Mouse (Mus musculus) embryonic facial prominence, embryonic 15.5 days (tissue): Measurements from ENCODE around the gene Lmntd2. TPM values are rescaled to one million over a fixed set of nuclear protein-coding genes. Genes with fewer than 3 reads are reported as not detected.

Experiments
- ATAC-seq: fragments of 200-750 bp; cut with Nextera tagmentation; 2 replicates; pipeline ENCODE4 v1.8.0; 2017; ENCODE audit warnings: low read depth, moderate TSS enrichment; ENCODE audit not compliant: insufficient number of reproducible peaks, low FRiP score, low TSS enrichment
- H3K27ac ChIP-seq: fragments of 300-500 bp; sonication (generic); replicated peaks from 2 replicates; pipeline ENCODE4 v1.5.1; 2015; ENCODE audit warnings: mild to moderate bottlenecking, inconsistent platforms
- H3K27me3 ChIP-seq: fragments of 300-500 bp; sonication (generic); 2 replicates; pipeline ENCODE4 v1.6.1; 2015; ENCODE audit warnings: inconsistent platforms
- H3K36me3 ChIP-seq: fragments of 300-500 bp; sonication (generic); 2 replicates; pipeline ENCODE4 v1.6.1; 2015; ENCODE audit warnings: mild to moderate bottlenecking, inconsistent platforms
- H3K4me1 ChIP-seq: fragments of 300-500 bp; sonication (generic); 2 replicates; pipeline ENCODE4 v1.6.1; 2015; ENCODE audit warnings: inconsistent platforms
- H3K4me2 ChIP-seq: fragments of 300-500 bp; sonication (generic); replicated peaks from 2 replicates; pipeline ENCODE4 v1.6.1; 2015; ENCODE audit warnings: mild to moderate bottlenecking, inconsistent platforms
- H3K4me3 ChIP-seq: fragments of 300-500 bp; sonication (generic); replicated peaks from 2 replicates; pipeline ENCODE4 v1.5.1; 2015; ENCODE audit warnings: mild to moderate bottlenecking, inconsistent platforms
- H3K9ac ChIP-seq: fragments of 300-500 bp; sonication (generic); 2 replicates; pipeline ENCODE4 v1.6.1; 2015; ENCODE audit warnings: inconsistent platforms
- H3K9me3 ChIP-seq: fragments of 300-500 bp; sonication (generic); replicated peaks from 2 replicates; pipeline ENCODE4 v1.6.1; 2016; ENCODE audit warnings: inconsistent platforms
- WGBS: fragments of 180-500 bp; shearing (Covaris S2); methylation state at CpG from one replicate; pipeline ENCODE4 v1.1.7; 2015; 5-methylcytosine and 5-hydroxymethylcytosine counted together
- microRNA counts: library from miRNA; unstranded; fragments of <30 nt; microRNA quantifications from one replicate; lab custom pipeline; 2016
- microRNA-seq: library from miRNA; unstranded; fragments of <30 nt; microRNA quantifications from one replicate; pipeline ENCODE4, GENCODE M21; 2016; ENCODE audit warnings: borderline number of aligned reads
- polyA plus RNA-seq: library from polyadenylated mRNA; unstranded; fragments of >200 nt; fragmentation: Nextera tagmentation; extraction: Ambion mirVana; gene quantifications from 2 replicates; pipeline ENCODE4 v1.2.1, GENCODE M21; 2015

The Lmntd2 gene
- polyA plus RNA-seq, 1 experiment from 2014 or later, result 3.6 TPM

- H3K36me3 ChIP-seq, result peaks cover 60% of the 10 kb centered on the region
- no peak overlapping the region for H3K4me2 ChIP-seq
- no peak overlapping the region for H3K4me3 ChIP-seq
- H3K27ac ChIP-seq, result no peak overlapping the region
- peaks cover 25% of the 10 kb centered on the region for H3K4me1 ChIP-seq
- H3K9ac ChIP-seq, result no peak overlapping the region
- no peaks in the 10 kb centered on the region for H3K27me3 ChIP-seq
- no peaks in the 10 kb centered on the region for H3K9me3 ChIP-seq
- no peak for ATAC-seq
- WGBS, result 86% methylated on average over 7 of the region's 7 CpGs
Measured at GRCm38 (mm10) chr7:141164397-141164796, 49.5 kb downstream of the Lmntd2 start.

MicroRNAs within 50 kb of the gene (microRNA counts, 519-probe panel; counts per million panel counts)
- microRNA mmu-miR-210 (lab: Ali Mortazavi, UCI), result 3,507 counts per million, percentile 83 among the panel's probes with 10 or more counts

Small RNA genes lying within 50 kb of the gene (microRNA-seq; reads per million reads assigned to microRNA genes)
- gene Mir210, result 692 reads per million, percentile 74 among the genes with 10 or more reads in this experiment

Other genes starting within 250 kb of the Lmntd2 start
- gene Ifitm1, start 246.9 kb downstream of the Lmntd2 start, polyA plus RNA-seq, result 126 and 137 TPM in 2 replicates
- 197 and 204 TPM in 2 replicates for gene Ifitm3, start 203.3 kb downstream of the Lmntd2 start, polyA plus RNA-seq
- 2.7 and 2.8 TPM in 2 replicates for gene Ifitm6, start 196.2 kb downstream of the Lmntd2 start, polyA plus RNA-seq
- not detected in 2 replicates for gene Gm17387, start 184.9 kb downstream of the Lmntd2 start, polyA plus RNA-seq
- 12.0 and 15.1 TPM in 2 replicates for gene B4galnt4, start 153.0 kb downstream of the Lmntd2 start, polyA plus RNA-seq
- 115 and 118 TPM in 2 replicates for gene Pkp3, start 135.9 kb downstream of the Lmntd2 start, polyA plus RNA-seq
- gene Sigirr, start 113.5 kb downstream of the Lmntd2 start, polyA plus RNA-seq, result 6.1 and 6.8 TPM in 2 replicates
- gene Ano9, start 96.3 kb downstream of the Lmntd2 start, polyA plus RNA-seq, result 18.2 and 20.7 TPM in 2 replicates
- 68.4 and 69.7 TPM in 2 replicates for gene Ptdss2, start 91.7 kb downstream of the Lmntd2 start, polyA plus RNA-seq
- 210 and 216 TPM in 2 replicates for gene Rnh1, start 41.2 kb downstream of the Lmntd2 start, polyA plus RNA-seq
- 180 and 183 TPM in 2 replicates for gene Hras, start 20.1 kb downstream of the Lmntd2 start, polyA plus RNA-seq
- gene Lrrc56, start 19.9 kb downstream of the Lmntd2 start, polyA plus RNA-seq, result 11.2 and 14.7 TPM in 2 replicates
- gene Rassf7, start 1.8 kb upstream of the Lmntd2 start, polyA plus RNA-seq, result 55.3 and 56.3 TPM in 2 replicates
- 68.7 and 73.2 TPM in 2 replicates for gene Phrf1, start 14.7 kb upstream of the Lmntd2 start, polyA plus RNA-seq
- 4.1 and 5.1 TPM in 2 replicates for gene Irf7, start 52.4 kb upstream of the Lmntd2 start, polyA plus RNA-seq
- gene Cdhr5, start 62.7 kb upstream of the Lmntd2 start, polyA plus RNA-seq, result 0.19 TPM in 1 of 2 replicates, not detected in the other
- 5.3 TPM in 2 replicates for gene Sct, start 65.1 kb upstream of the Lmntd2 start, polyA plus RNA-seq
- gene Drd4, start 77.9 kb upstream of the Lmntd2 start, polyA plus RNA-seq, result 0.76 and 1.1 TPM in 2 replicates
- gene Deaf1, start 113.6 kb upstream of the Lmntd2 start, polyA plus RNA-seq, result 73.5 and 82.0 TPM in 2 replicates
- 42.2 and 47.4 TPM in 2 replicates for gene Tmem80, start 113.7 kb upstream of the Lmntd2 start, polyA plus RNA-seq
- 36.1 and 40.5 TPM in 2 replicates for gene Eps8l2, start 124.8 kb upstream of the Lmntd2 start, polyA plus RNA-seq
- 278 and 280 TPM in 2 replicates for gene Taldo1, start 178.1 kb upstream of the Lmntd2 start, polyA plus RNA-seq
- 63.8 and 67.6 TPM in 2 replicates for gene Gatd1, start 200.1 kb upstream of the Lmntd2 start, polyA plus RNA-seq
- 3.1 and 5.3 TPM in 2 replicates for gene Cend1, start 215.4 kb upstream of the Lmntd2 start, polyA plus RNA-seq
- 29.3 and 30.9 TPM in 2 replicates for gene Slc25a22, start 223.8 kb upstream of the Lmntd2 start, polyA plus RNA-seq
- 13.5 and 14.7 TPM in 2 replicates for gene Pidd1, start 229.9 kb upstream of the Lmntd2 start, polyA plus RNA-seq
- gene Rplp2, start 233.3 kb upstream of the Lmntd2 start, polyA plus RNA-seq, result 1,341 and 1,344 TPM in 2 replicates
- 22.2 and 27.9 TPM in 2 replicates for gene Pnpla2, start 241.1 kb upstream of the Lmntd2 start, polyA plus RNA-seq
- 21.6 and 26.9 TPM in 2 replicates for gene Cracr2b, start 247.0 kb upstream of the Lmntd2 start, polyA plus RNA-seq